Mouse (Mus musculus): ENCODE measurements around the gene 4930535I16Rik.

DNA sequence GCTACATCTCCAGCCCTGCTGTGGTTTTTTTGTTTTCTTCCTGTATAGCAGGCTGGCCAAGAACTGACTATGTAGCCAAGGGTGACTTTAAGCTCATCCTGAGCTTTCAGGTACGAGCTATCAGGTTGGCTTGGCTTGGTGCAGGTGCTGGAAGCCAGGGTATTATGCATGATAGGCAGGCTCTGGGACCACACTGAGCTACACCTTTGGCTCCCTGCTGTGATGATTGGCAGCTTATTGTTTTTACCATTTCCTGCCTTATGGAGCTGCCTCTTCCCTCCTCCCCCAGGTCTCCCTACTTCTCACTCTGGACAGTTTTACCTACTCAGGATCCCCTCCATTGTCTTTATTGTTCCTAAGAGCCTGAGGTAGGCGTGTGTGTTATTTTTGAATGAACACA is 1.0 kb upstream of the 4930535I16Rik start:
- TF ChIP-seq CTCF (IDR thresholded peaks at IDR 0.05; ENCODE audit: borderline replicate concordance, extremely low read depth, insufficient read depth, insufficient read length) (no peak), POLR2A (IDR thresholded peaks at IDR 0.05; ENCODE audit: borderline replicate concordance, extremely low read depth, insufficient read depth, insufficient read length, poor library complexity, severe bottlenecking) (no peak)

Measured in brain, embryonic 14.5 days (tissue).